Mouse (Mus musculus): ENCODE data around the gene Acadsb. TPM values are rescaled to one million over a fixed set of nuclear protein-coding genes. Genes with fewer than 3 reads are reported as not detected.
"Not testable (repeated sequence)": the region's sequence is repeated elsewhere in the genome, so short reads cannot be mapped to it uniquely, and the experiment has no call there.

The Acadsb gene
- polyA plus RNA-seq (2016; fragmentation: Nextera tagmentation; extraction: Ambion mirVana): 56.5 and 61.3 TPM in 2 replicates

- Histone ChIP-seq H3K36me3 (no peaks in the 10 kb centered on the region), H3K4me3 (peak within 1 kb of the TSS; percentile 98), H3K27ac (peak within 1 kb of the TSS; percentile 94), H3K27me3 (ENCODE audit: insufficient read depth, poor library complexity, severe bottlenecking) (no peaks in the 10 kb centered on the region), H3K9me3 (no peaks in the 10 kb centered on the region), H3K4me1 (peaks cover 12% of the 10 kb centered on the region)
- peak; percentile 99 for DNase-seq (ENCODE audit: low spot score)
- WGBS: under 1% methylated on average over 42 of the region's 42 CpGs
Observed at GRCm38 (mm10) chr7:131410416-131411058, at the start of gene Acadsb, which contains the start of gene Ikzf5. Gene Acadsb, plus strand, starts transcription at chr7:131410601. Gene Ikzf5, minus strand, starts transcription at chr7:131410521.

GRCm38 (mm10) chr7:131362269-131362614 is 48.2 kb upstream of the Acadsb start:
- Histone ChIP-seq H3K4me1 (peaks cover 9% of the 10 kb centered on the region; the same call in 1 of the 2 replicates), H3K27me3 (ENCODE audit: insufficient read depth, poor library complexity, severe bottlenecking) (no peaks in the 10 kb centered on the region), H3K36me3 (peaks cover 27% of the 10 kb centered on the region), H3K9me3 (no peaks in the 10 kb centered on the region), H3K27ac (peak overlapping the region; percentile 98), H3K4me3 (peak overlapping the region; percentile 98)
- under 1% methylated on average over 35 of the region's 35 CpGs for WGBS
- no peak for DNase-seq (ENCODE audit: low spot score)

GRCm38 (mm10) chr7:131362615-131363300 is 47.6 kb upstream of the Acadsb start, which contains the start of gene 2310057M21Rik:
Gene 2310057M21Rik, minus strand, starts transcription at chr7:131362759.
- DNase-seq (ENCODE audit: low spot score): peak; percentile 98
- H3K36me3 ChIP-seq: peaks cover 22% of the 10 kb centered on the region
- H3K9me3 ChIP-seq: no peaks in the 10 kb centered on the region
- H3K27ac ChIP-seq: peak within 1 kb of the TSS; percentile 98
- peaks cover 9% of the 10 kb centered on the region; the same call in 1 of the 2 replicates for H3K4me1 ChIP-seq
- WGBS: under 1% methylated on average over 55 of the region's 55 CpGs
- H3K27me3 ChIP-seq (ENCODE audit: insufficient read depth, poor library complexity, severe bottlenecking): no peaks in the 10 kb centered on the region
- H3K4me3 ChIP-seq: peak within 1 kb of the TSS; percentile 98

- Histone ChIP-seq H3K27me3 (ENCODE audit: insufficient read depth, poor library complexity, severe bottlenecking) (no peaks in the 10 kb centered on the region), H3K9me3 (no peaks in the 10 kb centered on the region), H3K27ac (no peak overlapping the region), H3K4me1 (peaks cover 9% of the 10 kb centered on the region; the same call in 1 of the 2 replicates), H3K36me3 (peaks cover 8% of the 10 kb centered on the region), H3K4me3 (no peak overlapping the region)
- DNase-seq (ENCODE audit: low spot score): no peak
- 79% methylated on average over 8 of the region's 8 CpGs for WGBS
Observed at GRCm38 (mm10) chr7:131364131-131364530, 46.3 kb upstream of the Acadsb start.

GRCm38 (mm10) chr7:131370648-131371469 is 39.5 kb upstream of the Acadsb start, which contains the start of gene Pstk:
Gene Pstk, plus strand, starts transcription at chr7:131371141.
- WGBS: 3% methylated on average over 47 of the region's 47 CpGs
- Histone ChIP-seq H3K27ac (peak within 1 kb of the TSS; percentile 98), H3K4me1 (peaks cover 8% of the 10 kb centered on the region), H3K36me3 (peaks cover 10% of the 10 kb centered on the region; the same call in 1 of the 2 replicates), H3K9me3 (no peaks in the 10 kb centered on the region), H3K27me3 (ENCODE audit: insufficient read depth, poor library complexity, severe bottlenecking) (no peaks in the 10 kb centered on the region), H3K4me3 (peak within 1 kb of the TSS; percentile 79)
- peak; percentile 96 for DNase-seq (ENCODE audit: low spot score)

GRCm38 (mm10) chr7:131371470-131371860 is 38.9 kb upstream of the Acadsb start:
- H3K27me3 ChIP-seq (ENCODE audit: insufficient read depth, poor library complexity, severe bottlenecking): no peaks in the 10 kb centered on the region
- peaks cover 8% of the 10 kb centered on the region for H3K4me1 ChIP-seq
- no peaks in the 10 kb centered on the region for H3K9me3 ChIP-seq
- no peak for DNase-seq (ENCODE audit: low spot score)
- peaks cover 10% of the 10 kb centered on the region; the same call in 1 of the 2 replicates for H3K36me3 ChIP-seq
- peak overlapping the region; percentile 79 for H3K4me3 ChIP-seq
- WGBS: 9% methylated on average over 9 of the region's 9 CpGs
- H3K27ac ChIP-seq: peak overlapping the region; percentile 98

GRCm38 (mm10) chr7:131371880-131372651 is 38.3 kb upstream of the Acadsb start:
- WGBS: 71% methylated on average over 9 of the region's 9 CpGs
- Histone ChIP-seq H3K27me3 (ENCODE audit: insufficient read depth, poor library complexity, severe bottlenecking) (no peaks in the 10 kb centered on the region), H3K9me3 (no peaks in the 10 kb centered on the region), H3K4me1 (peaks cover 8% of the 10 kb centered on the region), H3K4me3 (peak overlapping the region; percentile 79), H3K36me3 (peaks cover 10% of the 10 kb centered on the region; the same call in 1 of the 2 replicates), H3K27ac (peak overlapping the region; percentile 98; the same call in 1 of the 2 replicates)
- no peak for DNase-seq (ENCODE audit: low spot score)

- H3K4me3 ChIP-seq; H3K9me3 ChIP-seq; H3K27me3 ChIP-seq (ENCODE audit: insufficient read depth, poor library complexity, severe bottlenecking); H3K27ac ChIP-seq; DNase-seq (ENCODE audit: low spot score); H3K4me1 ChIP-seq: not testable (repeated sequence)
- WGBS: 90% methylated on average over 7 of the region's 7 CpGs
- H3K36me3 ChIP-seq: peaks cover 45% of the 10 kb centered on the region
Observed at GRCm38 (mm10) chr7:131391761-131392160, 18.6 kb upstream of the Acadsb start.

GRCm38 (mm10) chr7:131409321-131409987 is 947 bp upstream of the Acadsb start:
- H3K27ac ChIP-seq: peak overlapping the region; percentile 94
- H3K4me3 ChIP-seq: peak overlapping the region; percentile 98
- H3K9me3 ChIP-seq: no peaks in the 10 kb centered on the region
- no peaks in the 10 kb centered on the region for H3K27me3 ChIP-seq (ENCODE audit: insufficient read depth, poor library complexity, severe bottlenecking)
- no peak for DNase-seq (ENCODE audit: low spot score)
- peaks cover 12% of the 10 kb centered on the region for H3K4me1 ChIP-seq
- WGBS: 10% methylated on average over 16 of the region's 16 CpGs
- no peaks in the 10 kb centered on the region for H3K36me3 ChIP-seq

GRCm38 (mm10) chr7:131409988-131410385 is 414 bp upstream of the Acadsb start:
- peaks cover 12% of the 10 kb centered on the region for H3K4me1 ChIP-seq
- no peaks in the 10 kb centered on the region for H3K27me3 ChIP-seq (ENCODE audit: insufficient read depth, poor library complexity, severe bottlenecking)
- DNase-seq (ENCODE audit: low spot score): no peak
- WGBS: under 1% methylated on average over 38 of the region's 38 CpGs
- H3K9me3 ChIP-seq: no peaks in the 10 kb centered on the region
- H3K27ac ChIP-seq: peak overlapping the region; percentile 94
- H3K4me3 ChIP-seq: peak overlapping the region; percentile 98
- no peaks in the 10 kb centered on the region for H3K36me3 ChIP-seq

GRCm38 (mm10) chr7:131411221-131411940 is 980 bp downstream of the Acadsb start:
- Histone ChIP-seq H3K36me3 (no peaks in the 10 kb centered on the region), H3K4me1 (peaks cover 12% of the 10 kb centered on the region), H3K4me3 (peak overlapping the region; percentile 98), H3K9me3 (no peaks in the 10 kb centered on the region), H3K27me3 (ENCODE audit: insufficient read depth, poor library complexity, severe bottlenecking) (no peaks in the 10 kb centered on the region), H3K27ac (no peak overlapping the region)
- WGBS: 56% methylated on average over 10 of the region's 10 CpGs
- no peak for DNase-seq (ENCODE audit: low spot score)

All from heart, embryonic 10.5 days (tissue).